Mouse (Mus musculus): ENCODE data around the gene Dcaf4.

Dcaf4 gene

DNA sequence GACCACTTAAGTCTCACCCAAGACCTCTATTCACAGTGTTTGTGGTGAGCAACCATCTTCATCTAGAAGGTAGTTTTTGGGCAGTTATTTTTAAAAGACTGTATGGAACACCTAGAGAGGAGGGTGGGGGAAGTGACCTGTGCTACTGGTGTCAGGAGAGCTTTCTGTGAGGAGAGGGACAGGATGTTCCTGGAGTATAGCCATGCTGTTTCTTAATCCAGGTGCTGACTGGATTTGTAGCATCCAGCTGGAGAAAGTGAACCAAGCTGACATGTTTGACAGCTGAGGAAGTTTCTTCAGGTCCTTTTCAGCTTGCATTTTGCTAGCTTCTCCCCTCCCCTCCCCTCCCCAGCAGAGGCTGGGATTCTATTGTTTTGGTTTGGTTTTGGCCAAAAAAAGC is 24.5 kb downstream of the Dcaf4 start:
- no peak for DNase-seq (ENCODE audit: low spot score)

DNA sequence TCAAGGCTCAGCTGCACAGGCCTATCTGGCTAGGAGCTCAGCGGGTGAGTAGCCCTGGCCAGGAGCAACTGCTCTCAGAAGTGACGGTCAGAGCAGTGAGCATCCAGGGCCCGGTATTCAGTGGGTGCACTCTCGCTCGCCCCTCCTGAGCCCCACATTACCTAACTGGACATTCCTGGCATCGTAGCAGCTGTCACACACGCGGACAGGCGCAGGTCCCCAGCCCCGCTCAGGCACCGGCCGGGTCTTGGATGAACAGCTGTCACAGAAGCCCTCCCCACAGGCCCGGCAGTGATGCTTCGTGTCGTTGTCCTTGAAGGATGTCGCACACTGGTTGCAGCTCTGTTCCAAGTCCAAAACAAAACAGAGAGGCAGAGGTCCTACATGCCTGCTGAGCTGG is 31.0 kb downstream of the Dcaf4 start:
- no peak for DNase-seq (ENCODE audit: low spot score)

DNA sequence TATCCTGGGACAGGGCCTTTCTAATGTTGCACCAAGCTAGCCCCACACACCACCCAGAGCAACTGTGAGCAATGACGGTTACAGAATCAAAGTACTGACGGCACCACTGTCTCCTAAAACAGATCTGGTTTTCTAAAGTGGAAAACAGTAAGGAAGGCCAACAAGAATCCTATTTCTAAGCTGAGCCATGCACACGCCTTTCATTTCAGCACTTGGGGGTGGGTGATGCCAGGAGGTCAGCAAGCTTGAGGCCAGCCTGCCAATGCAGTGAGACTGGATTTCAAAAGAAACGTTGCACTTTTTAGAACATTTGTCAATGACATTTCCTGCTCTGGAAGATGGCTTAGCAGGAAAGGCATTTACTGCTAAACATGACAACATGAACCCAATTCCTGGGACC is 33.5 kb downstream of the Dcaf4 start:
- DNase-seq (ENCODE audit: low spot score): no peak

DNA sequence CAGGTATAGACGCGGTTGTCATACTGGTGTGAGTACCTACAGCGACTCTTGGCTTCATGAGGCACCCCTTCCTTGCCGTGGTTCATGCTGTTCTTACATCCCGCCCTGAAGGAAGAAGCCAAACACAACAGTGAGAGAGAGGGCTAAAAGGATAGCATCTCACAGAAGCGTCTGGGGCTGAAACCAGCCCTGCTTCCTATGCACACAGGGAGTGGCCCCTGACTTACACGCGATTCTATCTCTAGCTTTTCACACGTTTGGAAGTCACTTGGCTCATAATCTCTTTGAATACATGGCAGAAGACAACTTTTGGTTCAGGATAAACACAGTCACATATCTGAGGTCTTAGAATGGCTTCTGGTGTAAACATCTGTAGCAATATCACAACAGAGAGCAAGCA is 35.3 kb downstream of the Dcaf4 start:
- no peak for DNase-seq (ENCODE audit: low spot score)

DNA sequence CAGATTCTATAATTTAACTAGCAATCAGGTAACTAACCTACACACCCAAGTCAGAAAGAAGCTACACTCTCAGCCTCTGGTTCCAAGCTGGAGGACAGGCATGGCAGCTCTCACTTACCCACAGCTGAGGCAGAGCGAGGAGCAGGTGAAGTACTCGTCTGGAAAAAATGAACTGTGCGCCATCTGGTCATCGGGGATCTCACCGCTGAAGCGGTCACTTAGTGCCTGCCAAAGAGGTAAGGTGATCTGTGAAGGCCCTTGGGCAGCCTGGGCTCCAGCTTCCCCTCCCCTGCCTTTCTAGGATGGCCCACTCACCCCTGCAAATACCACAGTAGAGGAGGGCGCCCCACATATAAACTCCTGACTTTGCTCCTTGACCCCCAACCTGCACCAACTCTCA is 38.2 kb downstream of the Dcaf4 start:
- no peak for DNase-seq (ENCODE audit: low spot score)

DNA sequence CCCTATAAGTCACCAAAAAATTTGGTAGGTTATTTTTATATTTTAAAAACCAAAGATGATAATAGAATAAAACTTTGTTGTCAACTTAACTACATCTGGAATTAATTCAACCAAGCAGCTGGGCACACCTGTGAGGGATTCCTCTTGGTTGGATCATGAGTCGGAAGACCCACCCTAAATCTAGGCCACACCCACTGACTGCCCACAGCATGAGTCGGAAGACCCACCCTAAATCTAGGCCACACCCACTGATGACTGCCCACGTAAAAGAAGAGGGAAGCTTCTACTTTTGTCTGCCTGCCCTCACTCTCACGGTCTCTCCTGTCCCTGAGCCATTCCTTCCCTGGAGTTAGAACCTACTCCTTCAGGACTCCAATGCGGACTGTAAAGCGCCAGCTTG is 39.9 kb downstream of the Dcaf4 start:
- DNase-seq (ENCODE audit: low spot score): no peak

DNA sequence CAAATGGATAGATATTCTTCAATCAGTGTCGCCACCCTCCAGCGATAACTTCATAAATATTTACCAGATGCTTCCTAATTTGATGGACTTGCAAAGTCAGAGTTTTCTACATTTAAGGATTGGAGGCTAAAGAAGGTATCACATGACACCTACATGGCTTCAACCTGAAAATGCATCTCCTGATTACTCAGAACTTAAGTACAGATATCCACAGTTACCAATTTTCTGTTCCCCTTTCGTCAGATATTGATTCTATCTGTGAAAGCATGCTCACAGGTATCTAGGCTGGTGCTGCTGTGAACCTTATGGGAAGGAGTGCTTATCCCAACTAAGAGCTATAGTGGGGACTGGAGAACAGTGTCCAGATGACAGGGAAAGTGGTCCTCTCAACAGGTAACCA is 42.3 kb downstream of the Dcaf4 start:
- no peak for DNase-seq (ENCODE audit: low spot score)

DNA sequence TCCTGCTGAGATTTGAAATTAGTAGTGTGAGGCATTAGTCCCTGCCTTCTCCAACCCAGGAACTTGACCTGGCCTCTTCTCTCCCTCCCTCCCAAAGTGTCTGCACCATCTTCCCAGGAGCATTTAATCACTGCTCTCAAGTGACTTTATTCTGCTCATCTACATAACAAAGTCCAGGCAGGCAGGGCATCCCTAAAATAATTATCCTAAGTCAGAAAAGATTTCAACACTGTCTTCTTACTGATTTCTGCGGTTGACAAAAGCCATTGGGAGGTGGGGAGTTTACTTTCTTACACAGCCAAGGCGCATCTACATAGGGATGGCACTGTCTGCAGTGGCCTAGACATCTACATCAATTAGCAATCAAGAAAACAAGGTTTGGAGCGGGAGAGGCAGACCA is 49.6 kb downstream of the Dcaf4 start:
- no peak for DNase-seq (ENCODE audit: low spot score)

DNA sequence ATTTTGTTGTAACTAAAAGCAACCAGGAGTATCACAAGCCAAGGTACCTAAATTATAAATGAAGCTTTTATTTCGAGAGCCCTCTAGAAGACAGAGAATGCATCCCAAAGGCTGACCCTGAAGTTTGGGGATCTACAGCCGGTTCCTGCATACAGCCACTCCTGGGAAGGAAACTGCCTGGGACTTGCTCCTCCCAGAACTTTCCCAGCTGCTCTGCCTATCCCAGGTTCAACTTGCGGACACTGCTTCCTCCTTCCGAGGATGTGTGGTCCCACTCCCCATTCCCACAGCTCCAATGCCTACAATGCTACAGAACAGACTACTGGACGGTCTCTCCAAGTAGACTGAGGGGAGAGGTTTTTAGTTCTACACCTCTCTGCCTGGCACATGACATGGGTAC is 52.5 kb downstream of the Dcaf4 start:
- no peak for DNase-seq (ENCODE audit: low spot score)

DNA sequence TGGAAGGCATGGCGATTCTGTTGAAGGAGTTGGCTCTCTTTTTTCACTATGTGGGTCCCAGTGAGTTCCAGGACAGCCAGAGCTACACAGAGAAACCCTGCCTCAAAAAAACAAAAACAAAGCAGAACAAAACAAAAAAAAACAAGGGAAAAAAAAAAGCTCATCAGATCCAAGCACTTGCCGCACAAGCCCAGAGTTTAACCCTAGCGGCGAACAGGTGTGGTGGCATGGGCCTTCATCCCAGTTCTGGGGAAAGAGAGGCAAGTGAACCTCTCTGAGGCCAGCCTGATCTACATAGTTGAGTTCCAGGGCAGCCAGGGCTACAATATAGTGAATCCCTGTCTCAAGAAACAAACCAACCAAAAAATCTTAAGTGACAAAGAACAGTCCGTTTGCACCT is 57.2 kb downstream of the Dcaf4 start:
- no peak for DNase-seq (ENCODE audit: low spot score)

DNA sequence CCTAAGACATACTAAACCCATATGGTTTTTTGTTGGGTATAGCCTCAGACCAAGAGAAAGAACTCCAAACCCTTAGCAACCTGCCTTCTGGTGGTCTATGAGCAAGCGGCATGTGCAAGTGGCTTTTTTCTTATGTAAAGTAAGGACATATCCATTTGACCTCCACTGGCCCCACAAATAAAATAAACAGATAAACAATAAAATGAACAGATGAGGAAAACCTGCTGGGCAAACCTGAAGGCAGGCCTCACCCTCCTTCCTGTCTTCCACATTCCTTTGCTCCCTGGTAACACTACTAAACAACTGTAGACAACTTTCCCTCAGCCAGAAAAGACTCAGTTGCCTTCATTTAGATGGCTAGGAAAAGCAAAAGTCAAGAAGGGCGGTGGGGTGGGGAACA is 58.1 kb downstream of the Dcaf4 start:
- no peak for DNase-seq (ENCODE audit: low spot score)

DNA sequence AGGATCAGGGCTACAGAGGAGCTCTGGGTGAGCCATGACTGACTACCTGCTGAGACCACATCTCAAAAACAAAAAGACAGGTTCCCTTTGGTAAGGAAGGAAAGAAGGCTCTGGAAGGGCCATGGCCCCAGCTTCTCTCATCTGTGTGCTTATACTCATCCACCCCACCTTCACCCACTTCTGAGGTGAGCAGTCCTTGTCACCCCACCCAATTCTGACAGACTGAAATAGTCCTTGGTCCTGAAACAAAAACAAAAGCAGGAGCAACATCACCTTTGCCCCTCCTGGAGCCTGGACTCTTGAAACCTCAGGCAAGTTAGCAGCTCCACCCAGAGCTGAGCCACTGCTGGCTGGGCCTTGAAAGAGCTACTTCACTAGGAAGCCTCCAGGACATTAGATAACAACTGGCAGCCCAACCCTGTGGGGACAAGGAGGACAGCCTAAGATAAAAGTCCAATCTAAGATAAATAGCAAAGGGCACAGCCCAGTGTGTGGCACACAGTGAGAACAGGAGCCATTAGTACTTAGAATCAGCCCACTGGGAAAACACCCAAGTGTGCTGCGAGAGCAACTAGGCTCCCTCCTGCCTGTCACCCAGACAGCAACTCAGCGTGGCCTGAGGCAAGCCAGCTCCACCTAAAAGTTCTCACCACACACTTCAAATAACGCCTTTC is 58.8 kb downstream of the Dcaf4 start:
- no peak for DNase-seq (ENCODE audit: low spot score)

DNA sequence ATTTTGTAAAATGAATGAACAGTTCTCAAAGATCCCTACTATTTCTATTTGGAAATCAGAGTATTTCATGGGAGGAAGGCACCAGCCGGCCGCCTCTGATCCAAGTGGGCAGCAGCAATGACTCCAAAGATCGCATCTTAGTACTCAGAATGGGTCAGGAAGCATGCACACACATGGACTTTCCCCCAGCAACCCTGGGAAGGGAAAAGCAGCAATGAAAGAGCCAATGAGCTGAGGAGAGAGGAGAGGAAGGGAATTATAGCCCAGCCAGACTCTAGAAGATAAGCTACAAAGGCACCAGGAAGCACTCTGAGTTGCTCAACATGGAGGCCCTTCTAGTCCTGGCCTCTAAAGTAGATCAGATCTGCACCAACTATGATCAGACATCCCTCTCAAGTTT is 60.0 kb downstream of the Dcaf4 start:
- no peak for DNase-seq (ENCODE audit: low spot score)

DNA sequence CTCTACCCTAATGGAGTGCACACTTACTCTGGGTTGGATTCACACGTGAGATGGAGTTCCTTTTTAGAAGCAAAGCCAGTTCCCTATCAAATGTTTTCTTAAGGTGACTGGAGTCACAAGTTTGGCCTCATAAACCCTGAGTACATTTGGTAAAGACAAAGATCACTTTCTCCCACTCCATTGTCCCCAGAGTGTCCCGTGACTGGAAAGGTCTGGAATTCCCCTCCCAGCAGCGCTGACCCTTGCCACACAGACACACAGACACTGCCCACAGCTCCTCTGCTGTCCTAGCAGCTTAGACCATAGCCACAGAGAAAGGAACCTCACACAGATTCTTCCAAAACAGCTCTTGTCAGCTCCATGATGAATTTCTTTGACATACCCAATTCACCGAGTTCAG is 61.8 kb downstream of the Dcaf4 start:
- DNase-seq (ENCODE audit: low spot score): no peak

DNA sequence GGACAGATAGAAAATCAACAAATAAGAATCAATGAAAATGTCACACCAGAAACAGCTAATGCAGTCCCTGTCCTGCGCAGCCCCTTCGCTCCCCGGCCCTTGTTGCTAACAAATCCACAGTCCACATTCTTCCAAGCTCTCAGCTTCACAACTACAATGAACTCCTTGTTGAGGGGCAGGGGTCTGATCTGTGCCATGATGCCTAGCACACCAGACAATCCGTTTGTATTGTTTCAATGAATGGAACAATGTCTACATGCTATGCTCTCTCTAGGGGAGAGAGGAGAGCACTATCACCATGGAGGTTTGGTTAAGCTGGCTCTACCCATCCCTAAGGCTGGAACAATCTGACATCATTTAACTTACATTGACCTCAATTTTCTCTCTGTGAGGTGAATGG is 62.5 kb downstream of the Dcaf4 start:
- no peak for DNase-seq (ENCODE audit: low spot score)

DNA sequence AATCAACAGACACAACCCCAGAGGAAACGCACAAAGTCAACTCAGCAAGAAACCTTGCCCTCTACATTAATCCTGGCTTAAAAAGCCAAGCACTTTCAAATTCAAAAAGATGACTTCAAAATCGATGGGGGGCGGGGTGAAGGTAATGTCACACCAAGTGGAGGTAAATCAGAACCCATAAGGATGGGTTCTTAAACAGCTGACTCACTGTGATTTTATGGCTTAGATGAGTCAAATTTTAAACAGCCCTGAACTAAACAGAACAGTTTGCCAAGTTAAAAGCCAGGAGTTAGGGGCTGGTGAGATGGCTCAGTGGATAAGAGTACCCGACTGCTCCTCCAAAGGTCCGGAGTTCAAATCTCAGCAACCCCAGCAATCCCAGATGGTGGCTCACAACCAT is 66.4 kb downstream of the Dcaf4 start:
- no peak for DNase-seq (ENCODE audit: low spot score)

All from MN1 (cell line).